Mouse (Mus musculus): ENCODE data around the gene Vps52. TPM values are rescaled to one million over a fixed set of nuclear protein-coding genes. Genes with fewer than 3 reads are reported as not detected.
"Not testable (repeated sequence)": the region's sequence is repeated elsewhere in the genome, so short reads cannot be mapped to it uniquely, and the experiment has no call there.

Vps52 gene
- polyA plus RNA-seq, 1 experiment from 2014 or later: 40.8 TPM

DNA sequence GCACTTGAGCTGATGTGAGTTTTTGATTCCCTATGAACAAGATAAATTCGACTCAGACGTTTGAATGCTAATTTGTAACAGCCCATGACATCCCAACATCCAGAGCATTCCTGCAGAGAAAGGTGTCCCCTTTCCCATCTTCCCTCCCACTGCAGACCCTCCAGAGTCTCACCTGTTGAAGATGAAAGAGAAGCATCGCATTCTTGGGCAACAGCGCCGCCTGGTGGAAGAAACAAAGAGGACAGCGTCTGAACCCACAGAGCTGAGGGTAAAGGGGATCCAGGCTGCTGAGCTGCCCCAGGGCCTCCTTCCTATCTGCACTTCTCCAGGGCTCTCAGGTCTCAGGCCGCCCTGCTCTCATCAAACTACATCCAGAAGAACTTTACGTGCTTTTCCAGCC, 26.5 kb downstream of the Vps52 start:
- H3K27ac ChIP-seq (ENCODE audit: low read depth, low read length); H3K36me3 ChIP-seq (ENCODE audit: control insufficient read depth, insufficient read depth, low read length); ATAC-seq (ENCODE audit: low FRiP score, low TSS enrichment); H3K4me1 ChIP-seq (ENCODE audit: control insufficient read depth, insufficient read depth, low read length); H3K9me3 ChIP-seq (ENCODE audit: control insufficient read depth, low read length); H3K9ac ChIP-seq (ENCODE audit: low read depth, low read length); H3K4me3 ChIP-seq (ENCODE audit: low read length): not testable (repeated sequence)
- peak overlapping the region; percentile 59 for H3K4me2 ChIP-seq (replicated peaks; ENCODE audit: low read depth, low read length)
- peaks cover 32% of the 10 kb centered on the region for H3K27me3 ChIP-seq (ENCODE audit: control insufficient read depth, insufficient read depth, low read length)
- 15% methylated on average over 8 of the region's 8 CpGs for WGBS

DNA sequence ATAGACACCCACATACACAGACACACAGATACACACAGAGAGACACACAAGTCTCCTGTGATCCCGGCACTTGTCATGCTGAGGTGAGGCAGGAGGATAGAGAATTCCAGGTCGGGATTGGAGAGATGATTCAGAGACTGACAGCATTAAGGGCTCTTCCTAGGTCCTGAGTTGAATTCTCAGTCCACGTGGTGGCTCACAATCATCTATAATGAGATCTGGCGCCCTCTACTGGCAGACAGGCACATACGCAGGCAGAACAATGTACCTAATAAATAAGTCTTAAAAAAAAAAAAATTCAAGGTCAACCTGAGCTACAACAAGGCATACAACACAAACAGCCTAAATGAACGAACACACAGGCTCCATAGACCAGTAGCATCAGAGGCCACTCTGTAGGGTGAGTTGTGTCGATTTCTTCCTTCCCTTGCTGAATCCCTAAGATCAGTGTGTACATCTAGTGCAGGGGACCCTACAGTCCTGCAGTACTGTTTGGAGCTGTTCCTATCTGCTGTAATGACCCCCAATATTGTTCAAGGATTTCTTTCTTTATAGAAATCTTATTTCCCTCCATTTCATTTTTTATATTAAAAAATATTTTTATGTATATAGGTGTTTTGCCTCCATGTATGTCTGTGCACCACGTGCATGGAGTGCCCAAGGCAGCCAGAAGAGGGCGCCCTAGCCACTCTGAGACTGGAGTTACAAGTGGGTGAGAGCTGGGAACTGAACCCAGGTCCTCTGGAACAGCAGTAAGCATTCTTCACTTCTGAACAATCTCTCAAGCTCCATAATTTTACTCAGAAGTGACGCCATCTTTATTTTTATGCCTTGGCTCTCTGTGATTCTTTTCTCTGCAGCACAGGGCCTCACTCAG, 36.4 kb downstream of the Vps52 start:
- H3K4me3 ChIP-seq (ENCODE audit: low read length): no peak overlapping the region
- H3K4me2 ChIP-seq (replicated peaks; ENCODE audit: low read depth, low read length): no peak overlapping the region
- H3K9ac ChIP-seq (ENCODE audit: low read depth, low read length): no peak overlapping the region
- 32% methylated on average over 10 of the region's 10 CpGs for WGBS
- no peak overlapping the region for H3K27ac ChIP-seq (ENCODE audit: low read depth, low read length)
- no peaks in the 10 kb centered on the region for H3K36me3 ChIP-seq (ENCODE audit: control insufficient read depth, insufficient read depth, low read length)
- H3K4me1 ChIP-seq (ENCODE audit: control insufficient read depth, insufficient read depth, low read length): no peaks in the 10 kb centered on the region
- no peaks in the 10 kb centered on the region for H3K9me3 ChIP-seq (ENCODE audit: control insufficient read depth, low read length)
- peak; percentile 35; the same call in 1 of the 2 replicates for ATAC-seq (ENCODE audit: low FRiP score, low TSS enrichment)
- no peaks in the 10 kb centered on the region for H3K27me3 ChIP-seq (ENCODE audit: control insufficient read depth, insufficient read depth, low read length)

DNA sequence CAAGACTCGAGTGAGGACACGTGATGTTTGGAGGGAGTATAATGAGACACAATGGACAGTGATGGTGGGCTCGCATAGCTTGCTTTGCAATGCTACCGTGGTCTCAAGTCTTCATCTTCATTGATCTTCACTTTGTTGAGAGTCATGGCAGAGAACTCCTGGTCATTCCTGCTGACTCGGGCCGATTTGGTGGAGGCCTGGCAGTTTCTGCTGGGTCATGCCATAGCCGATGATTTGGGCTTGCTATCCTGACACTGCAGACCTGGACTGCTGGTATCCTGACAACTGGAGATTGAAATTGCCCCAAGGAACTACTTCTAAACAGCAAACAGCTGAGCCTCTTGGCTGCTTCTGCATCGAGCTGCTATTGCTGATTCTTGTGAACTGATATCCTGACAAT, 39.3 kb downstream of the Vps52 start:
- no peaks in the 10 kb centered on the region for H3K9me3 ChIP-seq (ENCODE audit: control insufficient read depth, low read length)

DNA sequence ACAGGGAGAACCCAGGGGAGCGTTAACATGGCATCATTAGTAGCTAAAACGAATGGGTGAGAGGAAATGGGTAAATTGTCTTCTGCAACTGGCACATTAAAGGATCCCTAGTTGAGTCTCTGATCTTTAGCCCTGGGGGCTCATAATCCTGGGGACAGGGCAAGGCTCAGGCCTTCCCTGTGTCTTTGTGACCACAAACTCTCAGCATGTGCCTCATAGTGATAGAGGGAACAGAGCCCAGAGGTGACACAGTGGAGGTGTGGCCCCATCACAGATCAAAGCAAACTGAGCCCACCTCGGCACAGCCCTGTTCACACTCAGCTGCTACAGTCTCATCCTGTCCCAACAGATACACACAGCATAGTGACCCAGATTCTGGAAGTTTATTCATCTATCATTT, 40.0 kb downstream of the Vps52 start:
- peaks cover 12% of the 10 kb centered on the region for H3K27me3 ChIP-seq (ENCODE audit: control insufficient read depth, insufficient read depth, low read length)
- H3K9ac ChIP-seq (ENCODE audit: low read depth, low read length): no peak overlapping the region
- no peaks in the 10 kb centered on the region for H3K9me3 ChIP-seq (ENCODE audit: control insufficient read depth, low read length)
- no peak overlapping the region for H3K27ac ChIP-seq (ENCODE audit: low read depth, low read length)
- H3K4me2 ChIP-seq (replicated peaks; ENCODE audit: low read depth, low read length): no peak overlapping the region
- H3K4me3 ChIP-seq (ENCODE audit: low read length): no peak overlapping the region
- WGBS: 32% methylated on average over 3 of the region's 3 CpGs
- no peaks in the 10 kb centered on the region for H3K4me1 ChIP-seq (ENCODE audit: control insufficient read depth, insufficient read depth, low read length)
- no peak for ATAC-seq (ENCODE audit: low FRiP score, low TSS enrichment)
- H3K36me3 ChIP-seq (ENCODE audit: control insufficient read depth, insufficient read depth, low read length): no peaks in the 10 kb centered on the region

More for the DNA sequence above, 39.3 kb downstream of the Vps52 start:
- Histone ChIP-seq H3K4me2 (replicated peaks; ENCODE audit: low read depth, low read length) (no peak overlapping the region), H3K4me1 (ENCODE audit: control insufficient read depth, insufficient read depth, low read length) (no peaks in the 10 kb centered on the region), H3K27me3 (ENCODE audit: control insufficient read depth, insufficient read depth, low read length) (peaks cover 7% of the 10 kb centered on the region), H3K4me3 (ENCODE audit: low read length) (no peak overlapping the region), H3K27ac (ENCODE audit: low read depth, low read length) (no peak overlapping the region), H3K9ac (ENCODE audit: low read depth, low read length) (no peak overlapping the region), H3K36me3 (ENCODE audit: control insufficient read depth, insufficient read depth, low read length) (no peaks in the 10 kb centered on the region)
- 93% methylated on average over 8 of the region's 8 CpGs for WGBS
- no peak for ATAC-seq (ENCODE audit: low FRiP score, low TSS enrichment)

DNA sequence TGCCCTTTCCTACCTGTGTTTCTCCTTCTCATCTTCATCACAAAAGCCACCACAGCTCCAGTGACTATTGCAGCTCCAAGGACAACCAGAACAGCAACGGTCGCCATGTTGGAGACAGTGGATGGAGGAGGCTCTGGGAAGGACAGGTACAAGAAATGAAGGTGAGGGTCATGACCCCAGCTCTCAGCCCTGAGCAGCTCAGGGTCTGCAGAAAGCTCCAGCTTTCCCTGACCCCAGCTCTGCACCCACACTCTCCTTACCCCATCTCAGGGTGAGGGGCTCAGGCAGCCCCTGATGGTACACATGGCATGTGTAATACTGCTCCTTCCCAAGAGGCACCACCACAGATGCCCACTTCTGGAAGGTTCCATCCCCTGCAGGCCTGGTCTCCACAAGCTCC, 41.4 kb downstream of the Vps52 start:
- H3K27ac ChIP-seq (ENCODE audit: low read depth, low read length); H3K9me3 ChIP-seq (ENCODE audit: control insufficient read depth, low read length); H3K4me3 ChIP-seq (ENCODE audit: low read length); H3K4me2 ChIP-seq (replicated peaks; ENCODE audit: low read depth, low read length); H3K36me3 ChIP-seq (ENCODE audit: control insufficient read depth, insufficient read depth, low read length); ATAC-seq (ENCODE audit: low FRiP score, low TSS enrichment); H3K4me1 ChIP-seq (ENCODE audit: control insufficient read depth, insufficient read depth, low read length); H3K9ac ChIP-seq (ENCODE audit: low read depth, low read length): not testable (repeated sequence)
- 85% methylated on average over 2 of the region's 2 CpGs for WGBS
- peaks cover 17% of the 10 kb centered on the region for H3K27me3 ChIP-seq (ENCODE audit: control insufficient read depth, insufficient read depth, low read length)

DNA sequence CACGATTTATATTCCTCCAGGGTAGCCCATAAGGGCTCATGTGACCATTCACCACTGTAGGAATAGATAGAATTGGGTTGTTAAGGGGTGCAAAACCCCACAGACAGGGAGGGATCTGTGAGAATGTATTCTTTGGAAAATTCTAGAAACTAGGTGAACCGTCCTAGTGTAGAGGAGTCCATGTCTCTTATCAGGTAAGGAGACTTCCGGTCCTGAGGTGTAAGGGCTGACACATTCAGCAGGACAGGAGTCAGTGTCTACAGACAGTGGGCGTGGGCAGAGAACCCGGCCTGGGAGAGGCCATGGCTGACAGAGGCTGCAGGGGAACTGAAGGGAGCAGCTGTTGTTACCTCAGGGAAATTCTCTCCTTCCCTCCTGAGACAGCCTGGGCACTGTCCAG, 43.1 kb downstream of the Vps52 start:
- 52% methylated on average over 5 of the region's 5 CpGs for WGBS
- H3K4me2 ChIP-seq (replicated peaks; ENCODE audit: low read depth, low read length); H3K4me3 ChIP-seq (ENCODE audit: low read length); ATAC-seq (ENCODE audit: low FRiP score, low TSS enrichment); H3K4me1 ChIP-seq (ENCODE audit: control insufficient read depth, insufficient read depth, low read length); H3K27ac ChIP-seq (ENCODE audit: low read depth, low read length); H3K36me3 ChIP-seq (ENCODE audit: control insufficient read depth, insufficient read depth, low read length); H3K9ac ChIP-seq (ENCODE audit: low read depth, low read length); H3K9me3 ChIP-seq (ENCODE audit: control insufficient read depth, low read length): not testable (repeated sequence)
- H3K27me3 ChIP-seq (ENCODE audit: control insufficient read depth, insufficient read depth, low read length): peaks cover 19% of the 10 kb centered on the region

DNA sequence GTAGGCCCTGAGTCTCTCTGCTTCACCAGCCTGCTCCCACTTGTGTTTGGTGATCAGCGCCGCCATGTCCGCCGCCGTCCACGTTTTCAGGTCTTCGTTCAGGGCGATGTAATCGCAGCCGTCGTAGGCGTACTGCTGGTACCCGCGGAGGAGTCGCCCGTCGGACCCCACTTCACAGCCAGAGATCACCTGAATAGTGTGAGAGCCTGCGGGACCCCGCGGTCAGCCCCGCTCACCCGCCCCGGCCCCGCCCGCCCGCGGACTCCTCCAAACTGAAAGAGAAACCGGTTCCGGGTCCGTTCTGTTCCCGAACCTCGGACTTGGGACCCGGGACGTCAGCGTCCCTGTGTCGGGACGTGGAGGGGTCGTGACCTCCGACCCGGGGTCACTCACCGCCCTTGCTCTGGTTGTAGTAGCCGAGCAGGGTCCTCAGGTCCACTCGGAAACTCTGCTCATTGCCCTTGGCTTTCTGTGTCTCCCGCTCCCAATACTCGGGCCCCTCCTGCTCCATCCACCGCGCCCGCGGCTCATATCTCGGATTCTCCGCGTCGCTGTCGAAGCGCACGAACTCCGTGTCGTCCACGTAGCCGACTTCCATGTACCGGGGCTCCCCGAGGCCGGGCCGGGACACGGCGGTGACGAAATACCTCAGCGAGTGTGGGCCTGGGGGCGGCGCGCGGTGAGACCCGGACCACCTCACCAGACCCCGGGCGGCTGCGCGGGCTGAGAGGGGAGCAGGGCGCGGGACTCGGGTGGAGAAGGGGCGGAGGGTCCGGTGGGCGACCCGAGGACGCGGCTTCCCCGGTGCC, 43.9 kb downstream of the Vps52 start:
- WGBS: 2% methylated on average over 87 of the region's 87 CpGs
- H3K9me3 ChIP-seq (ENCODE audit: control insufficient read depth, low read length): no peaks in the 10 kb centered on the region
- no peak overlapping the region for H3K27ac ChIP-seq (ENCODE audit: low read depth, low read length)
- peak; percentile 37 for ATAC-seq (ENCODE audit: low FRiP score, low TSS enrichment)
- peak overlapping the region; percentile 52 for H3K4me3 ChIP-seq (ENCODE audit: low read length)
- peaks cover 19% of the 10 kb centered on the region for H3K27me3 ChIP-seq (ENCODE audit: control insufficient read depth, insufficient read depth, low read length)
- peak overlapping the region; percentile 50; the same call in 1 of the 2 replicates for H3K9ac ChIP-seq (ENCODE audit: low read depth, low read length)
- H3K4me2 ChIP-seq (replicated peaks; ENCODE audit: low read depth, low read length): peak overlapping the region; percentile 98
- no peaks in the 10 kb centered on the region for H3K36me3 ChIP-seq (ENCODE audit: control insufficient read depth, insufficient read depth, low read length)
- H3K4me1 ChIP-seq (ENCODE audit: control insufficient read depth, insufficient read depth, low read length): no peaks in the 10 kb centered on the region

DNA sequence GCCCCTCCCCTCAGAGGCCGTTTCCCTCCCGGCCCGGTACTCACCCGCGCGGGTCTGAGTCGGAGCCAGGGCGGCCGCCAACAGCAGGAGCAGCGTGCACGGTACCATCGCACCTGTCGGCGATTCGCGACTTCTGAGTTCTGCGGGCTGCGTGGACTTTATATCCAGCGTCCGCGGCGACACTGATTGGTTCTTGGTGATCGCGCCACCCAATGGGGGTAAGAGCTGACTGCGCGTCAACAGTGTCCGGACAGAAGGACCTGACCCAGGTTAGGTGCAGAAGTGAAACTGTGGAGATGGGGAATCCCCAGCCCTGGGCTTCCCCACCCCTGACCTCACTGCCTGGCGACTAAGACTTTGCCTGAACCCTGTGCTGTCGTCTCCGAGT, 44.5 kb downstream of the Vps52 start, which contains the start of gene H2-K1:
TSS of gene H2-K1 (minus strand) at position 198 of the 388 bp plus-strand sequence.
- Histone ChIP-seq H3K4me3 (ENCODE audit: low read length) (peak within 1 kb of the TSS; percentile 52), H3K27me3 (ENCODE audit: control insufficient read depth, insufficient read depth, low read length) (peaks cover 19% of the 10 kb centered on the region), H3K27ac (ENCODE audit: low read depth, low read length) (no peak within 1 kb of the TSS), H3K9me3 (ENCODE audit: control insufficient read depth, low read length) (no peaks in the 10 kb centered on the region), H3K36me3 (ENCODE audit: control insufficient read depth, insufficient read depth, low read length) (no peaks in the 10 kb centered on the region), H3K4me2 (replicated peaks; ENCODE audit: low read depth, low read length) (peak within 1 kb of the TSS; percentile 98), H3K9ac (ENCODE audit: low read depth, low read length) (peak within 1 kb of the TSS; percentile 50; the same call in 1 of the 2 replicates), H3K4me1 (ENCODE audit: control insufficient read depth, insufficient read depth, low read length) (no peaks in the 10 kb centered on the region)
- peak; percentile 80 for ATAC-seq (ENCODE audit: low FRiP score, low TSS enrichment)
- WGBS: under 1% methylated on average over 28 of the region's 30 CpGs

DNA sequence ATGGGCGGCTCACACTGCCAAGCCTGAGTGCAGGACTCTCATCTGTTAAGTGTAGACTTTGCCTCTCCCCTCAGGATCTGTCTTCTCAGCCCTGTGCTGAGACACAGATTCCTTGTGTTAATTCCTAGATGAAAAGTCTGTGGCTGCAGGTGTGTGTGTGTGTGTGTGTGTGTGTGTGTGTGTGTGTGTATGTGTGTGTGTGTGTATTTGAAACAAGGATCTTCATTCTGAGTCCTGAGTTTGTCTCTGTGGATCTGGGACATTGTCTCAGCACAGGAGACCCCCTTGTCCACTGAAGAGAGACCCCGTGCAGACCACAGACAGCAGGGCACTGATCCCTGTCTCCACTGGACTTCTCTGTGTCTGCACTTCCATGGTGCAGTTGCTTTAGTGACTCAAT, 45.2 kb downstream of the Vps52 start:
- H3K4me2 ChIP-seq (replicated peaks; ENCODE audit: low read depth, low read length); H3K4me3 ChIP-seq (ENCODE audit: low read length); H3K9me3 ChIP-seq (ENCODE audit: control insufficient read depth, low read length); H3K9ac ChIP-seq (ENCODE audit: low read depth, low read length); H3K36me3 ChIP-seq (ENCODE audit: control insufficient read depth, insufficient read depth, low read length); H3K4me1 ChIP-seq (ENCODE audit: control insufficient read depth, insufficient read depth, low read length); ATAC-seq (ENCODE audit: low FRiP score, low TSS enrichment); H3K27ac ChIP-seq (ENCODE audit: low read depth, low read length): not testable (repeated sequence)
- peaks cover 19% of the 10 kb centered on the region for H3K27me3 ChIP-seq (ENCODE audit: control insufficient read depth, insufficient read depth, low read length)
- 43% methylated on average over 2 of the region's 2 CpGs for WGBS
